Mouse (Mus musculus) kidney, adult 8-10 months (tissue): ENCODE measurements at regions not wholly inside any gene's neighbourhood (a gene's known extent, or its start where the extent isn't known, plus 50 kb on each side); places are given as distances from the start of the nearest gene placed in this dataset.
A peak's percentile ranks its signal among the peaks of the same experiment; 100 is the strongest.

ENCODE experiments used
- DNase-seq, 2 experiments: peaks; one replicate each; pipeline ENCODE4 v3.0.0; 2022

- DNase-seq = no peak
Observed at GRCm38 (mm10) chr13:37468304-37469178, 123.5 kb downstream of the Ly86 start.

GRCm38 (mm10) chr13:37470230-37470907 lies 125.4 kb downstream of the Ly86 start:
- no peak for DNase-seq

- DNase-seq = no peak
Observed at GRCm38 (mm10) chr13:37473359-37473758, 128.4 kb downstream of the Ly86 start.

GRCm38 (mm10) chr13:37475804-37476203 lies 130.8 kb downstream of the Ly86 start:
- DNase-seq = no peak

- DNase-seq = no peak
Observed at GRCm38 (mm10) chr13:37476256-37477053, 131.4 kb downstream of the Ly86 start.

- no peak for DNase-seq
Observed at GRCm38 (mm10) chr13:37477342-37477741, 132.3 kb downstream of the Ly86 start.

- DNase-seq = peak; percentile 68 to 70
Observed at GRCm38 (mm10) chr13:37477749-37478548, 132.9 kb downstream of the Ly86 start.

GRCm38 (mm10) chr13:37479182-37479691 lies 134.2 kb downstream of the Ly86 start:
- DNase-seq = no peak

GRCm38 (mm10) chr13:37481514-37481913 lies 136.5 kb downstream of the Ly86 start:
- no peak for DNase-seq

GRCm38 (mm10) chr13:37482038-37482437 lies 137.0 kb downstream of the Ly86 start:
- DNase-seq = peak in 1 of 2 experiments; percentile 38

- DNase-seq = peak; percentile 74 to 77
Observed at GRCm38 (mm10) chr13:37482589-37482988, 137.6 kb downstream of the Ly86 start.

- DNase-seq = peak; percentile 47 to 54
Observed at GRCm38 (mm10) chr13:37483010-37483855, 138.2 kb downstream of the Ly86 start.

- no peak for DNase-seq
Observed at GRCm38 (mm10) chr13:37484631-37485030, 139.6 kb downstream of the Ly86 start.

GRCm38 (mm10) chr13:37492115-37493001 lies 147.3 kb downstream of the Ly86 start:
- DNase-seq = no peak

- DNase-seq = no peak
Observed at GRCm38 (mm10) chr13:37493331-37493730, 148.3 kb downstream of the Ly86 start.

- DNase-seq = no peak
Observed at GRCm38 (mm10) chr13:37495272-37495932, 150.4 kb downstream of the Ly86 start.

GRCm38 (mm10) chr13:37497986-37498385 lies 153.0 kb downstream of the Ly86 start:
- DNase-seq = no peak

- DNase-seq = peak in 1 of 2 experiments; percentile 49
Observed at GRCm38 (mm10) chr13:37500668-37501286, 155.8 kb downstream of the Ly86 start.

- DNase-seq = no peak
Observed at GRCm38 (mm10) chr13:37503449-37503848, 158.4 kb downstream of the Ly86 start.
